Mouse (Mus musculus): Measurements from ENCODE around the gene Frs2. TPM values are rescaled to one million over a fixed set of nuclear protein-coding genes. Genes with fewer than 3 reads are reported as not detected.
A peak's percentile ranks its signal among the peaks of the same experiment; 100 is the strongest.
"Not testable (repeated sequence)": the region's sequence is repeated elsewhere in the genome, so short reads cannot be mapped to it uniquely, and the experiment has no call there.

Gene Frs2
- polyA plus RNA-seq, 1 experiment from 2014 or later, result 16.5 TPM

DNA sequence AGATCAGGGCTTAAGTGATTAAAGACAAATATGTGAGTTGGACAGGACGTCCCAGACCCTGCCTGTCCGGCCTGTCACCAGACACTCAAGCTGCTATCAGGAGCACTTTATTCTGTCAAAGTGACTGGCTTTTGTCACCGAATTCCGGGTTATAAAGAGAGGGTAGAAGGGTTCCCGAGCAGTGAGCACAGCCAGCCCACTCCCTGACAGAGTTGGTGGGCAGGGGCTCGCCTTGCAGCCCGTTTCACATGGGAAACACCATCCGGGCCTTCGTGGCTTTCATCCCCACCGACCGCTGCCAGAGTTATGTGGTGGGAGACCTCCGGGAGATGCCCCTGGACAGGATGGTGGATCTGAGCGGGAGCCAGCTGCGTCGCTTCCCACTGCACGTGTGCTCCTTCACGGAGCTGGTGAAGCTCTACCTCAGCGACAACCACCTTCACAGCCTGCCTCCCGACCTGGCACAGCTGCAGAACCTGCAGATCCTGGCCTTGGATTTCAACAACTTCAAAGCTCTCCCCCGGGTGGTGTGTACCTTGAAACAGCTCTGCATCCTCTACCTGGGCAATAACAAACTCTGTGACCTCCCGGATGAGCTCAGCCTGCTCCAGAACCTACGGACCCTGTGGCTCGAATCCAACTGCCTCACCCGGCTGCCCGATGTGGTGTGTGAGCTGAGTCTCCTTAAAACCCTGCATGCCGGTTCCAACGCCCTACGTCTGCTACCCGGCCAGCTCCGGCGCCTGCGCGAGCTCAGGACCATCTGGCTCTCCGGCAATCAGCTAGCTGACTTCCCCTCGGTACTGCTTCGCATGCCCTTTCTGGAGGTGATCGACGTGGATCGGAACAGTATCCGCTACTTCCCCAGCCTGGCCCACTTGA is 102.9 kb downstream of the Frs2 start, which contains the start of gene Lrrc10:
TSS of gene Lrrc10 (plus strand) at position 167 of the 882 bp plus-strand sequence.
- H3K36me3 ChIP-seq (ENCODE audit: control insufficient read depth, insufficient read depth, low read length), result no peaks in the 10 kb centered on the region
- WGBS, result 45% methylated on average over 40 of the region's 40 CpGs
- no peaks in the 10 kb centered on the region; the same call in 1 of the 2 replicates for H3K4me1 ChIP-seq (ENCODE audit: control insufficient read depth, insufficient read depth, low read depth, low read length)
- peak within 1 kb of the TSS; percentile 23 for H3K4me3 ChIP-seq (ENCODE audit: low read length)
- no peaks in the 10 kb centered on the region for H3K27me3 ChIP-seq (replicated peaks; ENCODE audit: control insufficient read depth, insufficient read depth, low read length)
- peak; percentile 45; the same call in 1 of the 2 replicates for ATAC-seq
- H3K27ac ChIP-seq (ENCODE audit: low read depth, low read length), result no peak within 1 kb of the TSS
- 0 out of 2 replicates have a peak within 1 kb of the TSS, but pooled peaks have one; percentile 25 for H3K9ac ChIP-seq (ENCODE audit: low read depth, low read length)
- no peaks in the 10 kb centered on the region for H3K9me3 ChIP-seq (ENCODE audit: control insufficient read depth, low read length)
- peak within 1 kb of the TSS; percentile 39 for H3K4me2 ChIP-seq (ENCODE audit: low read length)

DNA sequence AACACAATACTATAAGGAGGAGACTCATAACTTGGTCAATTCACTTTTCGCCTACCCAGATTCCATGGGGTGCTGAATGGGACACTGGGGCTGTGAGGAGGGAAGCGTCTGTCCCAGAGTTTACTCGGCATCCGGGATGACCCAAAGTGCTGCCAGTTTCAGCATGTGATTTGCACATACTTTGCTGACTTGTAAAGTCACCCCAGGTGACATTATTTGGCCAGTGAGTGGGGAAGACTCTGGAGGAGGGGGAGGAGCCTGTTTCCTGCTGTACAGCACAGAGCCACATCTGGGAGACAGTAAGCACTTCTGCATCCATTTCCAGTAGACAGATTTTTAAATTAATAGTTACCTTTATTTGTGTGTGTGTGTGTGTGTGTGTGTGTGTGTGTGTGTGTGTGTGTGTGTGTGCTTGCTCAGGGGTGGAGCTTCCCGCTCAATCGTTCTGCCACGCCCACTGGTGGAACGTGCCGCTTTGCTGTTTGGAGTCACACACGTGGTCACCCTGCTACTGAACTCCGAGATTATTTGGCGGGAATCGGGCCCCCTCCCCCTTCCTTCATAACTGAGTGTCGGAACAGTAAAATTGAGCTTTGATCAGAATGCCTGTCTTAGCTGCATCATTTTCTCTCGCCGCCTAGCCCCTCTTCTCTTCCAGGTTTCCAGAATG is 104.7 kb downstream of the Frs2 start:
- not testable (repeated sequence) for H3K4me3 ChIP-seq (ENCODE audit: low read length); H3K9me3 ChIP-seq (ENCODE audit: control insufficient read depth, low read length); H3K9ac ChIP-seq (ENCODE audit: low read depth, low read length); ATAC-seq; H3K27ac ChIP-seq (ENCODE audit: low read depth, low read length); H3K4me1 ChIP-seq (ENCODE audit: control insufficient read depth, insufficient read depth, low read depth, low read length); H3K36me3 ChIP-seq (ENCODE audit: control insufficient read depth, insufficient read depth, low read length); H3K27me3 ChIP-seq (replicated peaks; ENCODE audit: control insufficient read depth, insufficient read depth, low read length)
- 58% methylated on average over 15 of the region's 16 CpGs for WGBS
- peak overlapping the region; percentile 23; the same call in 1 of the 2 replicates for H3K4me2 ChIP-seq (ENCODE audit: low read length)

DNA sequence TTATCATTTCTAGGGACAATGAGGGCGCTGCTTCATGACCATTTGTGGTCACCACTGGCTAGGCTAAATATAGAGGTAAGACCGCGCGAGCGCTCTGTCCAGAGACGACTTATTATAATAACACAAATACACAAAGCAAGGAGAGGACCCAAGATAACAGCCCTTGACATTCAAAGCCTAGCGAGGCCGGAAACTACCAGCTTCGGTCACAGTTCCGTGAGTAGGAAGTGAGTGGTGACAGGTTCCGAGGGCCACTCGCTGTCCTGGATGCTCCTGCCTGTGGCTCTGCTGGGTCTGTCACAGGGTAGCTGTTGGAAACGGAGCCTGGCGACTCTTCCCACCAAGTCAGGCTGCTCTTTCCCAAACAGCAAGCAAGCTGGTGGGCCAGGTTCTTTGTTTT is 106.0 kb downstream of the Frs2 start:
- H3K9me3 ChIP-seq (ENCODE audit: control insufficient read depth, low read length), result no peaks in the 10 kb centered on the region
- no peaks in the 10 kb centered on the region; the same call in 1 of the 2 replicates for H3K4me1 ChIP-seq (ENCODE audit: control insufficient read depth, insufficient read depth, low read depth, low read length)
- no peak overlapping the region for H3K27ac ChIP-seq (ENCODE audit: low read depth, low read length)
- no peak for ATAC-seq
- no peak overlapping the region for H3K4me2 ChIP-seq (ENCODE audit: low read length)
- H3K36me3 ChIP-seq (ENCODE audit: control insufficient read depth, insufficient read depth, low read length), result no peaks in the 10 kb centered on the region
- 87% methylated on average over 14 of the region's 14 CpGs for WGBS
- no peaks in the 10 kb centered on the region for H3K27me3 ChIP-seq (replicated peaks; ENCODE audit: control insufficient read depth, insufficient read depth, low read length)
- no peak overlapping the region for H3K9ac ChIP-seq (ENCODE audit: low read depth, low read length)
- H3K4me3 ChIP-seq (ENCODE audit: low read length), result no peak overlapping the region

DNA sequence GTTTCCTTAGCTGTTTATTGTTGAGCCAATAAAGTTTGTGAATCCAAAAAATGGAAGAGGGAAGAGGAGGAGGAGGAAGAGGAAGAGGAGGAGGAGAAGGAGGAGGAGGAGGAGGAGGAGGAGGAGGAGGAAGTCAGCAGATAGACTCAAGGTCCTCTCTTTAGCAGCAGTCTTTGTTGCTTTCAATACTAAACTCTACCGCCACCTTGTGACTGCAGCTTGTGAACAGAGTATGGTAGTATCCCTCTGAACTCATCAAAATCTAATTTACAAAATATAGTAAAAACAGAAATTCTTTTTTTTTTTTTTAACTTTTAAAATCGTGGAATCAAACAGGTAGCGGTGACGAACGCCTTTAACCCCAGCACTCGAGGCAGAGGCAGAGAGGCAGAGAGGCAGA is 108.0 kb downstream of the Frs2 start:
- no peak for ATAC-seq
- 75% methylated on average over 6 of the region's 6 CpGs for WGBS
- no peak overlapping the region for H3K27ac ChIP-seq (ENCODE audit: low read depth, low read length)
- no peak overlapping the region for H3K4me2 ChIP-seq (ENCODE audit: low read length)
- H3K36me3 ChIP-seq (ENCODE audit: control insufficient read depth, insufficient read depth, low read length), result no peaks in the 10 kb centered on the region
- H3K9ac ChIP-seq (ENCODE audit: low read depth, low read length), result no peak overlapping the region
- no peak overlapping the region for H3K4me3 ChIP-seq (ENCODE audit: low read length)
- no peaks in the 10 kb centered on the region for H3K27me3 ChIP-seq (replicated peaks; ENCODE audit: control insufficient read depth, insufficient read depth, low read length)
- H3K4me1 ChIP-seq (ENCODE audit: control insufficient read depth, insufficient read depth, low read depth, low read length), result no peaks in the 10 kb centered on the region
- H3K9me3 ChIP-seq (ENCODE audit: control insufficient read depth, low read length), result no peaks in the 10 kb centered on the region

DNA sequence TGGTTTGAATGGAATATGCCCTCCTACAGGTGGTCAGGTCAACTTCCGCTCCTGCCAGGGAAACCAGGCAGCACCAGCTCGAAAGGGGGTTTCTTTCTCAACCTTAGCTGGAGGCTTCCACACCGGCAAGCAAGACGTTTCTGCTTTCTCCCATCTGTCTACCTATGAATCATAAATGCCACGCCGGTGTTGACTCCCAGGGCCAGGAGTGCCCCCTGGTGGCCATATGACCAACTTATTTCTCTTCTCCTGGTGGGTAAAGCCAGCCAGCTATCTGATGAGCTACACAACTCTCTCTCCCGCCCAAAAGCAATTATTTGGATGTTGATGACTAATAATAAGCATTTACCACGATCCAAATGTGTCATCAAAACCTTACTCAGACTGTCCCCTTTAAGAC is 114.5 kb downstream of the Frs2 start:
- no peaks in the 10 kb centered on the region for H3K36me3 ChIP-seq (ENCODE audit: control insufficient read depth, insufficient read depth, low read length)
- H3K4me3 ChIP-seq (ENCODE audit: low read length), result no peak overlapping the region
- no peaks in the 10 kb centered on the region for H3K27me3 ChIP-seq (replicated peaks; ENCODE audit: control insufficient read depth, insufficient read depth, low read length)
- 25% methylated on average over 8 of the region's 8 CpGs for WGBS
- no peak overlapping the region for H3K9ac ChIP-seq (ENCODE audit: low read depth, low read length)
- ATAC-seq, result no peak
- no peaks in the 10 kb centered on the region for H3K4me1 ChIP-seq (ENCODE audit: control insufficient read depth, insufficient read depth, low read depth, low read length)
- H3K4me2 ChIP-seq (ENCODE audit: low read length), result no peak overlapping the region
- no peak overlapping the region for H3K27ac ChIP-seq (ENCODE audit: low read depth, low read length)
- H3K9me3 ChIP-seq (ENCODE audit: control insufficient read depth, low read length), result no peaks in the 10 kb centered on the region

DNA sequence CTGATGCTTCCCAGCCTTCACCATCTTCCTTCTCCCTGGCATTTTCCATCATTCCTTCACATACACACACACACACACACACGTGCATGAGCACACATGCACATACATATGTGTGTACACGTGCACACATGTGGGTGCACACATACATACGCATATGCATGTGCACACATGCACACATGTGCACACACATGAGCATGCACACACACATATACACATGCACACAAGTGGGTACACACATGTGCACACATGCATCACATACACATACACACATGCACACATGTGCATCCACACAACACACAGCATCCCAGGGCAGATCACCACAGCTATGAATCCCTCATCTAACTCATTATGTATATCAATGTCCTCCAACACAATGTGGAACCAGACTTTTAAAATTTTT is 117.2 kb downstream of the Frs2 start:
- Histone ChIP-seq H3K4me1 (ENCODE audit: control insufficient read depth, insufficient read depth, low read depth, low read length) (no peaks in the 10 kb centered on the region), H3K27me3 (replicated peaks; ENCODE audit: control insufficient read depth, insufficient read depth, low read length) (no peaks in the 10 kb centered on the region), H3K36me3 (ENCODE audit: control insufficient read depth, insufficient read depth, low read length) (no peaks in the 10 kb centered on the region), H3K9me3 (ENCODE audit: control insufficient read depth, low read length) (no peaks in the 10 kb centered on the region), H3K27ac (ENCODE audit: low read depth, low read length) (no peak overlapping the region), H3K4me3 (ENCODE audit: low read length) (no peak overlapping the region), H3K4me2 (ENCODE audit: low read length) (no peak overlapping the region), H3K9ac (ENCODE audit: low read depth, low read length) (no peak overlapping the region)
- WGBS, result 91% methylated on average over 3 of the region's 3 CpGs
- ATAC-seq, result no peak

DNA sequence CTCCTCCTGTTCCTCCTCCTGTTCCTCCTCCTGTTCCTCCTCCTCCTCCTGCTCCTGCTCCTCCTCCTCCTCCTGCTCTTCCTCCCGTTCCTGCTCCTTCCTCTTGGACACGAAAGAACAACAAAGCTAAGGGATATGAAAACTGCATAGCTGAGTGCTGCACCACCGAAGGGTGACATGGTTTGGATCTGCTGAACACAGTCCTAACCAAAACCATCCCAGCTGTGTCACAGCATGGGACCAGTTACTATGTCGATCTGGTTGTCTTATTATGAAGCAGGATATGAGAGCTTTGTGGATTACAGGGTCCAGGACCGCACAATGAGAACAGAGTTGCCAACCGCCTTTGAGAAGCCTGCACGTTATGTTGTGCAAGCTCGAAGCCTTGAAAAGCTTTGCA is 122.2 kb downstream of the Frs2 start:
- Histone ChIP-seq H3K4me3 (ENCODE audit: low read length) (no peak overlapping the region), H3K4me1 (ENCODE audit: control insufficient read depth, insufficient read depth, low read depth, low read length) (peaks cover 2% of the 10 kb centered on the region; the same call in 1 of the 2 replicates), H3K36me3 (ENCODE audit: control insufficient read depth, insufficient read depth, low read length) (no peaks in the 10 kb centered on the region), H3K4me2 (ENCODE audit: low read length) (no peak overlapping the region), H3K27me3 (replicated peaks; ENCODE audit: control insufficient read depth, insufficient read depth, low read length) (no peaks in the 10 kb centered on the region), H3K9ac (ENCODE audit: low read depth, low read length) (no peak overlapping the region), H3K27ac (ENCODE audit: low read depth, low read length) (no peak overlapping the region), H3K9me3 (ENCODE audit: control insufficient read depth, low read length) (no peaks in the 10 kb centered on the region)
- WGBS, result 82% methylated on average over 8 of the region's 8 CpGs
- ATAC-seq, result no peak

DNA sequence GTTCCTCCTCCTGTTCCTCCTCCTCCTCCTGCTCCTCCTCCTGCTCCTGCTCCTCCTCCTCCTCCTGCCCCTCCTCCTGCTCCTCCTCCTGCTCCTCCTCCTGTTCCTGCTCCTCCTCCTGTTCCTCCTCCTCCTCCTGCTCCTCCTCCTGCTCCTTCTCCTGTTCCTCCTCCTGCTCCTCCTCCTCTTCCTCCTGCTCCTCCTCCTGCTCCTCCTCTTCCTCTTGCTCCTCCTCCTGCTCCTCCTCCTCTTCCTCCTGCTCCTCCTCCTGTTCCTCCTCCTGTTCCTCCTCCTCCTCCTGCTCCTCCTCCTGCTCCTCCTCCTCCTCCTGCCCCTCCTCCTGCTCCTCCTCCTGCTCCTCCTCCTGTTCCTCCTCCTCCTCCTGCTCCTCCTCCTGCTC is 122.6 kb downstream of the Frs2 start:
- not testable (repeated sequence) for ATAC-seq; H3K9me3 ChIP-seq (ENCODE audit: control insufficient read depth, low read length); H3K27ac ChIP-seq (ENCODE audit: low read depth, low read length); H3K36me3 ChIP-seq (ENCODE audit: control insufficient read depth, insufficient read depth, low read length); H3K27me3 ChIP-seq (replicated peaks; ENCODE audit: control insufficient read depth, insufficient read depth, low read length); H3K4me2 ChIP-seq (ENCODE audit: low read length); H3K4me1 ChIP-seq (ENCODE audit: control insufficient read depth, insufficient read depth, low read depth, low read length); H3K4me3 ChIP-seq (ENCODE audit: low read length); H3K9ac ChIP-seq (ENCODE audit: low read depth, low read length)

DNA sequence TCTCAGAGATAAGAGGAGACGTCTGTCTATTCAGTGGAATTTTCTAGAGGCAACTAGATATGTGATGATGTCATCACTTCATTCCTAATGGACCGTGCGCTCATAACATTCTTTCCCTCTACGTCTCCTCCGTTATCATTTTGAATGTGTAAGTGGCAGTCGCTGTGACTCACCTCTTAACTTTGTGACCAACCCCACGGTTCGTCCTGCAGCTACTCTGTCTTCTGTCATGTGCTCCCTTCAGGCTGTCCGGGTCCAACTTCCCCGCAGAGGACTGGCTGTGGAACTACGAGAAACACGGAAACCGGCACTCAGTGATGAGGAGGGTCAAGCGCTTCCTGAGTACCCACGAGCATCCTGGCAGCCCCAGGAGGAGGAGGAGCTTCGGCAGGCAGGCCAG is 124.6 kb downstream of the Frs2 start:
- Histone ChIP-seq H3K4me3 (ENCODE audit: low read length) (no peak overlapping the region), H3K9ac (ENCODE audit: low read depth, low read length) (no peak overlapping the region), H3K9me3 (ENCODE audit: control insufficient read depth, low read length) (no peaks in the 10 kb centered on the region), H3K27ac (ENCODE audit: low read depth, low read length) (no peak overlapping the region), H3K4me1 (ENCODE audit: control insufficient read depth, insufficient read depth, low read depth, low read length) (peaks cover 3% of the 10 kb centered on the region; the same call in 1 of the 2 replicates), H3K4me2 (ENCODE audit: low read length) (no peak overlapping the region), H3K36me3 (ENCODE audit: control insufficient read depth, insufficient read depth, low read length) (no peaks in the 10 kb centered on the region), H3K27me3 (replicated peaks; ENCODE audit: control insufficient read depth, insufficient read depth, low read length) (no peaks in the 10 kb centered on the region)
- 71% methylated on average over 16 of the region's 16 CpGs for WGBS
- ATAC-seq, result no peak
